Mouse (Mus musculus) small intestine, adult 2 months (tissue): ENCODE data around the gene Glp2r.

Source experiments
- CTCF ChIP-seq: fragments of 200-500 bp; IDR thresholded peaks from 2 replicates; pipeline ENCODE4 v1.5.1; 2012; ENCODE audit warnings: low read depth, mild to moderate bottlenecking, control low read depth, inconsistent platforms, low read length, moderate library complexity, mixed read lengths; ENCODE audit not compliant: insufficient replicate concordance, insufficient read length; ENCODE audit errors: extremely low read depth
- POLR2A ChIP-seq: fragments of 200-500 bp; IDR thresholded peaks from 2 replicates; pipeline ENCODE4 v1.6.1; 2012; ENCODE audit warnings: low read depth, mild to moderate bottlenecking, control low read depth, inconsistent platforms, low read length, moderate library complexity

DNA sequence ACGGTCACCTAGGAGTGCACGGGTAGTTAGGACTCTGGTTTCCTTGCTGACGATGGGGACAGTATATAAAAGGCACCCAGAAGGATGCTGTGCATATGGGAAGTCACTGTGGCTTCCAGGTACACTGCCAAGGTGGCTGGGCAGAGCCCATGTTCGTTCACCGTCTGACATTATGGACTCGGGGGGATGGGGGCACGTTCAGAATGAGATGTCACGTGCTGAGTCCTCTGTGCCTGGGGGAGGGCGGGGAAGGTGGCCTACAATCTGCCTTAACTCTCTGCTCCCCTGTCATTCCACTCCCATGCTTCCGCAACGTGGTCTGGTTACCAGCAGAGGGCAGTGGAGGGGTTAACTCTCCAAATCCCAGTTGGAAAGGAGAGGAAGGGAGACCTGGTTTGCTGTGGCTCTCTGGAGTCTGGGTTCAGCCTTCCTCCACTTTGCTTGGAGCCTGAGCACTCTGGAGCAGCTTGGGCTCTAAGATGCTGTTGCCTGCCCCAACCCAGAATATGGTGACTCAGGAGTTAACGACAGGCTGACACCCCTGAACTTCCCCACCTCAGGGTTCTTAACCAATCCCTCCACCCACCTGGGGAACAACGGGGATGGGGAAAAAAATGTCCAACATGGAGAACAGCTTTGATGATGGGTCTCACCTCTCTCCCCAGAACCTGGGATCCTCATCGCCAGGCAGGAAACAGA is 118.6 kb downstream of the Glp2r start:
- peak; percentile 34; the same call in 1 of the 2 replicates for TF ChIP-seq CTCF
- TF ChIP-seq POLR2A: no peak
